Mouse (Mus musculus) urinary bladder, postnatal 0 days (tissue): ENCODE data around the gene Cfap43. TPM values are rescaled to one million over a fixed set of nuclear protein-coding genes. Genes with fewer than 3 reads are reported as not detected.

ENCODE experiments used
- microRNA-seq: library from miRNA; unstranded; fragments of <30 nt; microRNA quantifications from one replicate; pipeline ENCODE4, GENCODE M21; 2016
- polyA plus RNA-seq: library from polyadenylated mRNA; unstranded; fragments of >200 nt; fragmentation: Nextera tagmentation; extraction: Ambion mirVana; gene quantifications from 2 replicates; pipeline ENCODE4 v1.2.1, GENCODE M21; 2015

The Cfap43 gene
- 0.24 and 0.39 TPM in 2 replicates for polyA plus RNA-seq

DNA sequence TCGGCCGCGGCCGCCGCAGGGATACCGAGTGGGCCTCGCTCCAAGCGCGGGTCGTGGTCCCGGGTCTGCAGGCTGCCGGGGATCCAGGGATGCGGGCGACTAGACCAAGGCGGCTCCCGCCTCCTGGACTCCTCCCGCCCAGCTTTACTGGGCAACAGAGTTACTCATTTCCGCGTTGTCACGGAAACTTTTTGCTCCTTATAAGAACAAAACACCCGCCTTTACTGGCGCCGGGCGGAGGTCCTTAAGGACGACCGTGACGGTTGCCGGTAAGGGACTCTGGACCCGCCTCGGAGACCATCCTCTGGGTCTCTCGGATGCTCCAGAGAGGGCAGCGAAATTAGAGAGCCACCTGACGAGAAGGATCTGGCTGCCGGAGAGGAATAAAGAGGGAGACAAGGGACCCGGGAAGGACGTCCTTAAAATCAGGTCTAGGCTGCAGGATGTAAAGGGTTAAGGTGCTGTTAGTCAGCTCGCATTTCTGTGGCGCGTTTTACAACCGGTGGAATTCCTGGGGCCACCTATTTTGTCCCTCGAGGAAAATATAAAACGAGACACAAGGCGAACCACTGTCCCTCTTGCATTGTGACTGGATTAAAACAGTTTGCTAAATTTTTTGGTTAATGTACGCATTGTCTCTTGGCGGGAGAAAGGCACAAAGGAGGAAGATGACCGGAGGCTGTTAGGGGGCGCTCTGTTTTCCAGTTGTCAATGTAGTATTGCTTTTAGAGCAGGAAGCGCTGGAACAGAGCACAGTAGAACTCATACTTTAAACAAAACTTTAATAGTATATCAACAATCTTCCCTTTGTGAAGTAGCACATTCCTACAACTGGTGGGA is at the start of gene Cfap43, which contains the start of gene Itprip:
Gene Cfap43 (minus strand): TSS at position 162 of the 840 bp plus-strand sequence.
Gene Itprip (minus strand): TSS at position 174 of the 840 bp plus-strand sequence.

DNA sequence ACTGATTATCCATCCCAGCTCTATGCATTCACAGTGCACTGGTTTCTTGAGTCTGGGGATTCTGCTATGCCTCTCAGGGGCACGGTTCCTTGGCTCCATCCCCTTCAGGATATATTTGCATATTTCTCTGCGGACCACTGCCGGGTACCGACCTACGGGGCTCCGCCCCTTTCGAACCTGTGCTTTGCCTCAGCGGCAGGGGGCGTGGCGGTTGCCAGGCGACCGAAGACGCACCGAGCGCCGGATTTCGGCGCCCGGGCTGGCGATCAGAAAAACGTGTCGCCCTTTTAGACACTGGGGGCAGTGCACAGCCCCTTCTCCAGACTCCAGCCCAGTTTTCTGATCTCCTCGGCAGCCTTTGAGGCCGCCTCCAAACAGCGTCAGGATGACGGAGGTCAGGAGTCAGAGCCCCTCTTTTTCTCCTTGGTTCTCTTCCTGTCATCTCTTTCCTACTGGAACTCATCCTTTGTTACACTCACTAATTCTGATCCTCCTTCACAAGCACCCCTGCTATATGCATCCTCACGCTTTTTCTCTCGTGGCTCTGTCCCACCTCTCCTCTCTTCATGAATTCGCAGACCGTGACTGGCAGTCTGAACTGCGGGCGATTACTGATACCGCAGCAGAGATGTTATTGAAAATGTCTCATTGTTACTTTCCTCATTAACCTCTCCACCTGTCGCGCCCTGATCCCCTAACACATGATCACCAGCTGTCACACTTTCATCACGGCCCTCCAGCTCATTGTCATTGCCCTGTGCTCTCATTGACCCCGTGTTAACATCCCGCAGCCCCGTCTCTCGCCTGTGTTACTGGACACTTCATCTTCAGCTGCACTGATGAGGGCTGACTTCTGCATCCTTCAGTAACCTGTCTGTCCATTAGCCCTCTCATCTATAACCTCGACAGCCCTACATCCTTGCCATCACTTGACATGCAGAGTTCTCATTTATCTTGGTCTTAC is 18.6 kb upstream of the Cfap43 start, which contains the start of gene Cfap58:
Gene Cfap58 (plus strand): TSS at position 233 of the 964 bp plus-strand sequence.

DNA sequence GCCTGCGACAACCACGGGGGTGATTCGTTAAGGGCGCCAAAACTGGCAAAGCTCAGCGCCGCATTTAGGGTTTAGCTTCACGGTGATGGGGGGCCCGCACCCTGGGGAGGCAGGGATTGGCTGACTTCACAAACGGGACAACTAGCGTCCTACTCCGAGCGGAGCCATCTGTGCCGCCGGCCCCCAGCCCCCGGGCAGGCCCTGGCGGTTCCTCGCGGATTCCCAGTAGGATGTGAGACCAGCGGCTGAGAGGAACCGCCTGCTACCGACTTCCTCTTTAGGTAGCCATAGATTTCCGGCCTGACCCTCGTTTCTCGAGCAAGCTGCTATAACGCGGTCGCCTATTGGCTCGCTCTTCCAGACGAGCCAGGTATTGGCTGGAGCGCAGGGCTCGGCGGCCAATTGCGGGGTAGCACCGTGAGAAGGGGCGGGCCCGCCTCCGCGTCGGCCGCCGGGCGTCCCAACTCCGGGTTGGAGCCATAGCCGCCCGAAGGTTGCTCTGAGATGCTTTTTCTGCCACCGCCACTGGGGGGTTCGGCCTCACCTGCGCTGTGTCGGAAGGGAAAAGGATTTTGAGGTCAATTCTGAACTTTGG is 53.6 kb downstream of the Cfap43 start, which contains the start of gene Gsto2:
Gene Gsto2 (plus strand): TSS at position 182 of the 595 bp plus-strand sequence.

DNA sequence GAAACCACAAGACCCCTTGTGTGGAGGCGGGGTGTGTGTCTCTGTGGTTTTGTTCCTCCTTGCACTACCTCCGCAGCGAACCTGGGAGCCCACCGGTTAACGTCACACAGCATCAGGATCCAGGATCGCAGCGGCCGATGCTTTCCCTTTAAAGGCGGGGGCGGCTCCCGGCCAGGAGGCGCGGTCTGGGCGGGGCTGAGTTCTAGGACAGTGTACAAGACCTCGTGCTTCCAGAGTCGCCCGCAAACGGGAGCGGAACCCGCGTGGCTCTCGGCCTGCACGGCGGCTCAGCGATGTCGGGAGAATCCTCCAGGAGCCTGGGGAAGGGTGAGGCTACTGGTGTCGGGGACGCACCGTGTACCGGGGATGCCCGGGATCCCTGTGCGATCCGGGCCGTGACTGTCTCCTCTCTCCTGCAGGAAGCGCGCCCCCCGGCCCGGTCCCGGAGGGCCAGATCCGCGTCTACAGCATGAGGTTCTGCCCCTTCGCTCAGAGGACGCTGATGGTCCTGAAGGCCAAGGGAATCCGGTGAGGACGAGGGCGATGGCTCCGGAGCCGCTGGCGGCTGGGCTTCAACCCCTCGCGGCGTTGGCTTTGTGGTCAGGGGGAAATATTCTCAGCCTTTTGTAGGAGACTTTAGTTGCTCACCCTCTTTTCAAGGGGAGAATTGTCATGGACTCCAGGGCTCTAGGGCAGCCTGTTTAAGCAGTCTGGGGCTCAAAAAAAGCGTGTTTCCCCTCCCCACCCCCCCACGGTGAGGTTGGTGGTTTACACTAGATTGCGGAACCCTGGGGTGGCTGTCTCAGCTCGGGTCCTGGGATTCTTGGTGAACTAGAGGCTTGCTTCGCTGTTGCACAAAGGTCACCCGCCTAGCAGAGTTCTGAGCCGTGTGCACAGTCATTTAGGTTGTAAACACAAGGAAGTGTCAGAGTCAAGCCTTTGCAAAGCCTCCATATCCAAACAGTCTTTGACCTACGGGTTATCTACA is 64.0 kb downstream of the Cfap43 start, which contains the start of gene Gsto1:
Gene Gsto1 (plus strand): TSS at position 175 of the 988 bp plus-strand sequence.

DNA sequence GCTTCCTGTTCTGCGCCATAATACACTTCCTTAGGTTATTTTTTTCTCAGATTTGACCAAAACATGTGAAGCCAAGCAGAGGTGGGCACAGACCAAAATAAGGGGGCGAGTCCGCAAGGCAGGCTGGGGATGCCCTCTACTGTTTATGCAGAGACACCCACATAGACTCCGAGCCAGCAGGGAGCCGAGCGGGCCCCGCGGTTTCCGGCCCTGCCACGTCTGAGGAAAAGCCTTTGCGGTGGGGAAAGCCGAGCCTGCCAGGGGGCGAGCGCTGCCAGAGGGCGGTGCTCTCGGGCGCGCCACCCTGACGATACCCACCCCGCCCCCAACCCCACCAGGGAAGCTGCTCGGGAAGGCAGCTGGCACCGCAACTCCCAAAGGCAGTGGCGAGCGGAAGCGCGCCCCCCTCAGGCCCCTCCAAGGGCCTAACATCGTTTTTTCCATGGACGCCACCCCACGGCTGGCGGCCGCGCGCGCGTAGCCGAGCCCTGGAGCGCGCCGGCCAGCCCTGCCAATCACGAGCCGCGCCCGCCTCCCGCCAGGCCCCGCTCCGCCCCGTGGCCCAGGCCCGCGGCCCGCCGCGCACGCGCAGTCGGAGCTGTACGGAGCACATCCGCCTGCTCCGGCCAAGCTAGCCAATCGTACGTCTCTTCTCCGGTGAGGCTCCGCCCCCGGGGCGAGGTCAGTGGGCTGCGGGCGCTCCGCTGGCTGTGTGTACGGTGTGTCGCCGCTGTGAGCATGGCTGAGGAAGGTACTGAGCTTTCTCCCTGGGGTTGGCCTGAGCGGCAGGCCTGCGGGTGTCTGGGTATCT is 187.8 kb downstream of the Cfap43 start, which contains the start of gene Sfr1:
Gene Sfr1 (plus strand): TSS at position 612 of the 811 bp plus-strand sequence.

DNA sequence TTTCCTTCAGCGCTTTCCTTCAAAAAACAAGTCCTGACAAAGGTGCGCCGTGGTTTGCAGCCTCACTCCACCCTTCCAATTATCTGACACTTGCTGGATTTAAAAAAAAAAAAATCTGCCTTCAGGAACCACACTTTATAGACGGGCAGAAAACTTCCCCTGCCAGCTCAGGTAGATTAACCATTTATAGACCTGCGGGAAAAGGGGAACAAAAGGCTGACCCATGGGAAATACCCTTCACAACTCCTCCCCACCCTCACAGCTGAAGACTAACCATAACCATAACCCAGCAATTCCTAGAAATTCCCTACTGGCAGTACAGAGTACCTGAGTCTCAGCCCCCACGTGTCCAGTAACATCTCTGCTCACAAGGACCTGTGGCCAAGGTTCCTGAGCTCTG is 227.1 kb downstream of the Cfap43 start, which contains the start of gene Col17a1:
Gene Col17a1 (minus strand): TSS at position 101 of the 400 bp plus-strand sequence.

Small RNA genes within 50 kb of the gene (microRNA-seq; reads per million reads assigned to microRNA genes)
- gene Gm22240 (not detected), gene Mir8090 (not detected)

Other genes with a start within 250 kb of the Cfap43 start
- gene Col17a1, start 227.2 kb downstream of the Cfap43 start, polyA plus RNA-seq: 6.3 and 7.1 TPM in 2 replicates
- gene Sfr1, start 187.6 kb downstream of the Cfap43 start, polyA plus RNA-seq: 208 and 242 TPM in 2 replicates
- gene Gsto1, start 64.3 kb downstream of the Cfap43 start, polyA plus RNA-seq: 193 and 236 TPM in 2 replicates
- 0.73 and 1.3 TPM in 2 replicates for gene Gsto2, start 53.8 kb downstream of the Cfap43 start, polyA plus RNA-seq
- gene Itprip, start within 50 bp of the Cfap43 start, polyA plus RNA-seq: 6.0 and 6.5 TPM in 2 replicates
- not detected in 2 replicates for gene Cfap58, start 18.4 kb upstream of the Cfap43 start, polyA plus RNA-seq